11 mouse cellular contexts compared by ENCODE assay signal in the genomic region with DNA sequence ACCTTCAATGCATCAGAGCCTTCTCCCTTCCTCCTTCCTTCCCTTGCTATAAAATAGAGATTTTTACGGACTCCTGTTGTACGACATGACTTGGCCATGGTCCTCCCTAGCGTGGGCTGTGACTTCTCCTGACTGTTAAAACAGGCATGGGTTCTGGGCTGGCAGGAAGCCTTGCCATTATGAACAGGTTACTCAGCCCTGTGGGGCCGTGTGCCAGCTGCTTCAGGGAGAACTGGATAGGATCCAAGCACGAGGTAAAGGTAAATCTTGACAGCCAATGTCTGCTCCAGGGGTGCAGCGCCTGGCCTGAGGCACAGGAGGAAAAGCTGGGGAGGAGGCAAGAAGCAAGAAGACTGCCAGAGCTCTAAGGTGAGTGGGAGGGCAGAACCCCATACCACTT. TPM values are rescaled to one million over a fixed set of nuclear protein-coding genes. Genes with fewer than 3 reads are reported as not detected.
A peak's percentile ranks its signal among the peaks of the same experiment; 100 is the strongest.
DNase-seq lines count a peak whose midpoint lies in the region; ATAC-seq lines count a peak whose summit lies in the region.
"Had no signal": no experiment of that assay in that cellular context is flagged by ENCODE, and none has a peak within 500 bp of the region (broad histone marks: within the 10 kb centered on the region; RNA-seq: fewer than 3 reads in every experiment).

No protein-coding gene starts in this region.

- no peak for ATAC-seq in cerebellum, adult (ENCODE audit: insufficient number of reproducible peaks, low FRiP score, low TSS enrichment)

- DNase-seq in cerebellum, postnatal 25 days = peak; percentile 40 to 61
- peak; percentile 67 for DNase-seq in urinary bladder, postnatal 14 days (ENCODE audit: low spot score)
- DNase-seq in urinary bladder, postnatal 10 days (ENCODE audit: low spot score) = no peak
- DNase-seq in lung, postnatal 10 days = peak; percentile 62
- no peak for DNase-seq in retina, embryonic 14.5 days (ENCODE audit: low spot score)
- no peak for DNase-seq in gastrocnemius, postnatal 4 days (ENCODE audit: low spot score in 2 of 2)
- DNase-seq in right cerebral cortex, adult 2 months (ENCODE audit: low spot score in 2 of 2) = no peak
- DNase-seq: adrenal gland, postnatal 25 days; B cell, adult 2 months; gastrocnemius, postnatal 10 days had no signal

RNA-seq across cellular contexts. Expression of a gene that starts 9.5 kb away (rescaled TPM):
- total RNA-seq in gastrocnemius, postnatal 4 days (2021) = 10 to 100 TPM; 14.6 to 16.4 TPM

Comparison
In these comparisons a context has a peak if more than half of its experiments do, and no peak if none do; other contexts are left out.
1. DNase-seq: peak in cerebellum, postnatal 25 days (2 of 2), urinary bladder, postnatal 14 days (single experiment) and lung, postnatal 10 days (single experiment); none in urinary bladder, postnatal 10 days (single experiment), retina, embryonic 14.5 days (single experiment), gastrocnemius, postnatal 4 days (0 of 2) and right cerebral cortex, adult 2 months (0 of 2).